In genomic region chr1:33624900-33625299, GRCm38 (mm10) we compare ENCODE assay signal across 23 mouse cellular contexts. TPM values are rescaled to one million over a fixed set of nuclear protein-coding genes. Genes with fewer than 3 reads are reported as not detected.
DNase-seq lines count a peak whose midpoint lies in the region; ATAC-seq lines count a peak whose summit lies in the region.
"Had no signal": no experiment of that assay in that cellular context is flagged by ENCODE, and none has a peak within 500 bp of the region (broad histone marks: within the 10 kb centered on the region; RNA-seq: fewer than 3 reads in every experiment).

No protein-coding gene starts in this region.

- H3K27ac ChIP-seq in liver, embryonic 16.5 days (ENCODE audit: low read length) = peak overlapping the region; percentile 87
- H3K27ac ChIP-seq: embryonic facial prominence, embryonic 10.5 days; hindbrain, embryonic 13.5 days; limb, embryonic 10.5 days; midbrain, embryonic 12.5 days; neural tube, embryonic 12.5 days had no signal

- no peak overlapping the region for H3K4me3 ChIP-seq in liver, embryonic 16.5 days (ENCODE audit: low read depth, low read length)
- H3K4me3 ChIP-seq: embryonic facial prominence, embryonic 10.5 days; hindbrain, embryonic 13.5 days; limb, embryonic 10.5 days; midbrain, embryonic 12.5 days; neural tube, embryonic 12.5 days had no signal

- peak; percentile 12 to 61; a peak in 3 of 4 replicates for ATAC-seq in hematopoietic stem cell, adult 5-6 weeks (replicated peaks in 1 of 2; ENCODE audit: insufficient read depth in 1 of 2, low FRiP score in 2 of 2, low TSS enrichment in 1 of 2, low read depth in 1 of 2, poor library complexity in 2 of 2, severe bottlenecking in 2 of 2)
- peak; percentile 89 for ATAC-seq in liver, embryonic 16.5 days (ENCODE audit: low read depth)
- ATAC-seq: forebrain, embryonic 16.5 days; inflammation-experienced regulatory T-cells, adult 6 months had no signal

- 45% methylated on average over 6 of the region's 6 CpGs for WGBS in liver, embryonic 16.5 days (ENCODE audit: insufficient replicate concordance)

- peak; percentile 54 for DNase-seq in 416B (ENCODE audit: low read depth)
- DNase-seq in c-Kit-positive CD71-negative TER-119-negative erythroid progenitor cells, embryonic 14.5 days (ENCODE audit: low read depth) = peak; percentile 12
- DNase-seq in adrenal gland, postnatal 36 days = no peak
- DNase-seq in kidney, adult 8-10 months = no peak
- DNase-seq in right cerebral cortex, postnatal 4 days = no peak
- no peak for DNase-seq in layer of hippocampus, postnatal 10 days (ENCODE audit: low spot score in 2 of 2)
- DNase-seq: adrenal gland, adult 8-10 months; cerebellum, adult 18-20 months; gastrocnemius, postnatal 36 days; kidney, adult 9 months; kidney, postnatal 25 days; lung, adult 18-20 months; thymus, postnatal 4 days had no signal

- no peaks in the 10 kb centered on the region for H3K27me3 ChIP-seq in liver, embryonic 16.5 days (ENCODE audit: control insufficient read depth, insufficient read depth, low read depth, low read length)
- H3K27me3 ChIP-seq: CH12.LX; hindbrain, embryonic 13.5 days; midbrain, embryonic 12.5 days; neural tube, embryonic 12.5 days had no signal

- peak overlapping the region; percentile 42 for H3K9ac ChIP-seq in liver, embryonic 16.5 days (ENCODE audit: low read depth, low read length)
- H3K9ac ChIP-seq: hindbrain, embryonic 13.5 days; midbrain, embryonic 12.5 days; neural tube, embryonic 12.5 days had no signal

- H3K36me3 ChIP-seq in liver, embryonic 16.5 days (ENCODE audit: control insufficient read depth, insufficient read depth) = peaks cover 18% of the 10 kb centered on the region

- no peaks in the 10 kb centered on the region for H3K9me3 ChIP-seq in liver, embryonic 16.5 days (replicated peaks; ENCODE audit: control insufficient read depth, low read length)
- H3K9me3 ChIP-seq: embryonic facial prominence, embryonic 10.5 days; hindbrain, embryonic 13.5 days; limb, embryonic 10.5 days; midbrain, embryonic 12.5 days; neural tube, embryonic 12.5 days had no signal

- H3K4me2 ChIP-seq in liver, embryonic 16.5 days (ENCODE audit: low read depth, low read length) = peak overlapping the region; percentile 40
- H3K4me2 ChIP-seq: hindbrain, embryonic 13.5 days; midbrain, embryonic 12.5 days; neural tube, embryonic 12.5 days had no signal

- H3K4me1 ChIP-seq in liver, embryonic 16.5 days (ENCODE audit: control insufficient read depth, low read depth, low read length) = peaks cover 54% of the 10 kb centered on the region
- H3K4me1 ChIP-seq: embryonic facial prominence, embryonic 10.5 days; hindbrain, embryonic 13.5 days; limb, embryonic 10.5 days; midbrain, embryonic 12.5 days; neural tube, embryonic 12.5 days had no signal

RNA-seq across cellular contexts. Expression of gene Prim2, which starts 44.7 kb away (rescaled TPM):
- total RNA-seq in hematopoietic stem cell, adult 5-6 weeks (2017) = 62.6 and 81.5 TPM in 2 replicates
- polyA plus RNA-seq in liver, embryonic 16.5 days (2015; fragmentation: Nextera tagmentation; extraction: Ambion mirVana) = 27.4 and 30.4 TPM in 2 replicates
- total RNA-seq in adrenal gland, postnatal 36 days (2021) = 1 to 10 TPM; 5.6 to 5.8 TPM
- total RNA-seq in layer of hippocampus, postnatal 10 days (2021) = 1 to 10 TPM; 7.2 to 8.6 TPM

Comparison
In these comparisons a context has a peak if more than half of its experiments do, and no peak if none do; other contexts are left out.
1. DNase-seq: peak in 416B (single experiment) and c-Kit-positive CD71-negative TER-119-negative erythroid progenitor cells, embryonic 14.5 days (single experiment); none in adrenal gland, postnatal 36 days (0 of 2), kidney, adult 8-10 months (0 of 2), right cerebral cortex, postnatal 4 days (single experiment) and layer of hippocampus, postnatal 10 days (0 of 2).